Mouse (Mus musculus) gastrocnemius, postnatal 25 days (tissue): Measurements from ENCODE around the gene Gm20834. TPM values are rescaled to one million over a fixed set of nuclear protein-coding genes. Genes with fewer than 3 reads are reported as not detected.
"Not testable (repeated sequence)": the region's sequence is repeated elsewhere in the genome, so short reads cannot be mapped to it uniquely, and the experiment has no call there.

Source experiments
- DNase-seq: peaks from one replicate; pipeline ENCODE4 v3.0.0; 2022
- long read RNA-seq, 2 experiments: library from polyadenylated mRNA; stranded (forward); transcript quantifications; one replicate each; pipeline ENCODE4 v2.0.0; 2021
- total RNA-seq, 2 experiments: library from RNA; stranded (reverse); gene quantifications; 1 replicate in 1 of 2; 2 replicates in 1 of 2; pipeline ENCODE4 v1.2.3; 2021

Gene Gm20834
- total RNA-seq = not detected
- long read RNA-seq, experiment 1 = 0 reads
- long read RNA-seq, experiment 2 = 0 reads

- DNase-seq = not testable (repeated sequence)
Observed at GRCm38 (mm10) chrY:10324489-10324888, at the start of gene Gm20834. Gene Gm20834, minus strand, starts transcription at chrY:10324589.

Other genes starting within 250 kb of the Gm20834 start
- not detected for gene Gm21310, start 177.4 kb downstream of the Gm20834 start, total RNA-seq
- not detected for gene Gm28510, start 88.1 kb upstream of the Gm20834 start, total RNA-seq
- gene Gm20737, start 211.5 kb upstream of the Gm20834 start, total RNA-seq = not detected
- gene Gm21775, start 228.9 kb upstream of the Gm20834 start, total RNA-seq = not detected